Mouse (Mus musculus) kidney, embryonic 16.5 days (tissue): ENCODE measurements around the gene Rubcn. TPM values are rescaled to one million over a fixed set of nuclear protein-coding genes. Genes with fewer than 3 reads are reported as not detected.

Experiments used
- ATAC-seq: fragments of 200-750 bp; cut with Nextera tagmentation; 2 replicates; pipeline ENCODE4 v1.8.0; 2017; ENCODE audit warnings: moderate TSS enrichment; ENCODE audit not compliant: low FRiP score, low TSS enrichment
- H3K27ac ChIP-seq: fragments of 300-500 bp; sonication (generic); 2 replicates; pipeline ENCODE4 v1.5.1; 2014; ENCODE audit warnings: low read length
- H3K27me3 ChIP-seq: fragments of 300-500 bp; sonication (generic); 2 replicates; pipeline ENCODE4 v1.6.1; 2014; ENCODE audit warnings: low read length, control low read depth, mixed read lengths; ENCODE audit not compliant: insufficient read depth
- H3K36me3 ChIP-seq: fragments of 300-500 bp; sonication (generic); 2 replicates; pipeline ENCODE4 v1.6.1; 2014; ENCODE audit warnings: low read length, control low read depth, mixed read lengths; ENCODE audit not compliant: insufficient read depth
- H3K4me1 ChIP-seq: fragments of 300-500 bp; sonication (generic); 2 replicates; pipeline ENCODE4 v1.6.1; 2014; ENCODE audit warnings: low read length, control low read depth, mixed read lengths; ENCODE audit not compliant: insufficient read depth
- H3K4me2 ChIP-seq: fragments of 300-500 bp; sonication (generic); replicated peaks from 2 replicates; pipeline ENCODE4 v1.6.1; 2014; ENCODE audit warnings: low read depth, low read length
- H3K4me3 ChIP-seq: fragments of 300-500 bp; sonication (generic); 2 replicates; pipeline ENCODE4 v1.5.1; 2014; ENCODE audit warnings: mild to moderate bottlenecking, low read length
- H3K9ac ChIP-seq: fragments of 300-500 bp; sonication (generic); replicated peaks from 2 replicates; pipeline ENCODE4 v1.6.1; 2014; ENCODE audit warnings: low read length
- H3K9me3 ChIP-seq: fragments of 300-500 bp; sonication (generic); 2 replicates; pipeline ENCODE4 v1.6.1; 2016; ENCODE audit warnings: low read length, control low read depth
- WGBS: fragments of 180-500 bp; shearing (Covaris S2); extraction: QIAGEN DNeasy Blood & Tissue Kit; methylation state at CpG from one replicate; pipeline ENCODE4 v1.1.7; 2014; 5-methylcytosine and 5-hydroxymethylcytosine counted together
- polyA plus RNA-seq: library from polyadenylated mRNA; unstranded; fragments of >200 nt; fragmentation: Nextera tagmentation; extraction: Ambion mirVana; gene quantifications from 2 replicates; pipeline ENCODE4 v1.2.1, GENCODE M21; 2015

Rubcn gene
- polyA plus RNA-seq, 1 experiment from 2014 or later: 23.7 TPM

GRCm38 (mm10) chr16:32901360-32902050 lies 23.9 kb upstream of the Rubcn start:
- WGBS: 83% methylated on average over 2 of the region's 2 CpGs
- Histone ChIP-seq H3K27ac (no peak overlapping the region), H3K9ac (no peak overlapping the region), H3K4me3 (no peak overlapping the region), H3K36me3 (peaks cover 31% of the 10 kb centered on the region; the same call in 1 of the 2 replicates), H3K9me3 (no peaks in the 10 kb centered on the region), H3K4me1 (no peaks in the 10 kb centered on the region), H3K4me2 (no peak overlapping the region), H3K27me3 (no peaks in the 10 kb centered on the region)
- ATAC-seq: no peak

- ATAC-seq: no peak
- Histone ChIP-seq H3K4me1 (no peaks in the 10 kb centered on the region), H3K27me3 (no peaks in the 10 kb centered on the region), H3K9ac (no peak overlapping the region), H3K27ac (no peak overlapping the region), H3K9me3 (no peaks in the 10 kb centered on the region), H3K4me2 (no peak overlapping the region), H3K36me3 (peaks cover 44% of the 10 kb centered on the region), H3K4me3 (no peak overlapping the region)
Measured at GRCm38 (mm10) chr16:32896126-32896525, 18.6 kb upstream of the Rubcn start.

- no peak overlapping the region for H3K27ac ChIP-seq
- H3K4me1 ChIP-seq: peaks cover 4% of the 10 kb centered on the region; the same call in 1 of the 2 replicates
- H3K27me3 ChIP-seq: no peaks in the 10 kb centered on the region
- no peak overlapping the region for H3K4me3 ChIP-seq
- H3K4me2 ChIP-seq: no peak overlapping the region
- peaks cover 46% of the 10 kb centered on the region for H3K36me3 ChIP-seq
- no peak for ATAC-seq
- H3K9me3 ChIP-seq: no peaks in the 10 kb centered on the region
- H3K9ac ChIP-seq: no peak overlapping the region
- WGBS: 43% methylated on average over 2 of the region's 2 CpGs
Measured at GRCm38 (mm10) chr16:32889881-32890280, 12.3 kb upstream of the Rubcn start.

- Histone ChIP-seq H3K27me3 (no peaks in the 10 kb centered on the region), H3K27ac (no peak overlapping the region), H3K4me3 (no peak overlapping the region), H3K9ac (no peak overlapping the region), H3K9me3 (no peaks in the 10 kb centered on the region), H3K36me3 (peaks cover 35% of the 10 kb centered on the region), H3K4me2 (no peak overlapping the region), H3K4me1 (peaks cover 4% of the 10 kb centered on the region; the same call in 1 of the 2 replicates)
- ATAC-seq: no peak
- 89% methylated on average over 7 of the region's 7 CpGs for WGBS
Measured at GRCm38 (mm10) chr16:32887996-32888395, 10.4 kb upstream of the Rubcn start.

GRCm38 (mm10) chr16:32881538-32881937 lies 4.0 kb upstream of the Rubcn start:
- Histone ChIP-seq H3K36me3 (0 out of 2 replicates have a peak, but pooled peaks cover 3% of the 10 kb centered on the region), H3K27me3 (no peaks in the 10 kb centered on the region), H3K27ac (no peak overlapping the region), H3K9ac (no peak overlapping the region), H3K4me2 (no peak overlapping the region), H3K9me3 (no peaks in the 10 kb centered on the region), H3K4me3 (no peak overlapping the region), H3K4me1 (peaks cover 14% of the 10 kb centered on the region)
- 69% methylated on average over 7 of the region's 7 CpGs for WGBS
- no peak for ATAC-seq

GRCm38 (mm10) chr16:32878972-32879926 lies 1.7 kb upstream of the Rubcn start:
- Histone ChIP-seq H3K27me3 (no peaks in the 10 kb centered on the region), H3K9ac (peak overlapping the region; percentile 30; the same call in 1 of the 2 replicates), H3K4me2 (peak overlapping the region; percentile 78), H3K36me3 (no peaks in the 10 kb centered on the region), H3K27ac (peak overlapping the region; percentile 14; the same call in 1 of the 2 replicates), H3K4me3 (peak overlapping the region; percentile 98), H3K4me1 (peaks cover 14% of the 10 kb centered on the region), H3K9me3 (no peaks in the 10 kb centered on the region)
- no peak for ATAC-seq
- 79% methylated on average over 14 of the region's 14 CpGs for WGBS

- no peaks in the 10 kb centered on the region for H3K9me3 ChIP-seq
- peaks cover 14% of the 10 kb centered on the region for H3K4me1 ChIP-seq
- peak overlapping the region; percentile 92 for H3K9ac ChIP-seq
- peak overlapping the region; percentile 90 for H3K27ac ChIP-seq
- WGBS: under 1% methylated on average over 34 of the region's 34 CpGs
- peak overlapping the region; percentile 98 for H3K4me3 ChIP-seq
- peak overlapping the region; percentile 78 for H3K4me2 ChIP-seq
- ATAC-seq: peak; percentile 57
- no peaks in the 10 kb centered on the region for H3K27me3 ChIP-seq
- H3K36me3 ChIP-seq: no peaks in the 10 kb centered on the region
Measured at GRCm38 (mm10) chr16:32878157-32878598, 612 bp upstream of the Rubcn start.

GRCm38 (mm10) chr16:32876831-32877230 lies 735 bp downstream of the Rubcn start:
- no peaks in the 10 kb centered on the region for H3K9me3 ChIP-seq
- no peak for ATAC-seq
- 21% methylated on average over 9 of the region's 9 CpGs for WGBS
- peaks cover 14% of the 10 kb centered on the region for H3K4me1 ChIP-seq
- peak overlapping the region; percentile 92 for H3K9ac ChIP-seq
- H3K4me3 ChIP-seq: peak overlapping the region; percentile 98
- no peaks in the 10 kb centered on the region for H3K36me3 ChIP-seq
- peak overlapping the region; percentile 78 for H3K4me2 ChIP-seq
- no peaks in the 10 kb centered on the region for H3K27me3 ChIP-seq
- no peak overlapping the region for H3K27ac ChIP-seq

- no peaks in the 10 kb centered on the region for H3K36me3 ChIP-seq
- no peaks in the 10 kb centered on the region for H3K9me3 ChIP-seq
- no peaks in the 10 kb centered on the region for H3K27me3 ChIP-seq
- H3K4me3 ChIP-seq: no peak overlapping the region
- H3K4me1 ChIP-seq: peaks cover 10% of the 10 kb centered on the region
- no peak overlapping the region for H3K27ac ChIP-seq
- WGBS: 92% methylated on average over 3 of the region's 3 CpGs
- ATAC-seq: no peak
- H3K9ac ChIP-seq: no peak overlapping the region
- no peak overlapping the region for H3K4me2 ChIP-seq
Measured at GRCm38 (mm10) chr16:32875847-32876246, 1.7 kb downstream of the Rubcn start.
